Mouse (Mus musculus) cortical plate, adult 2 months (tissue): ENCODE results near the gene Utp14b. TPM values are rescaled to one million over a fixed set of nuclear protein-coding genes. Genes with fewer than 3 reads are reported as not detected.
A peak's percentile ranks its signal among the peaks of the same experiment; 100 is the strongest.

Source experiments
- H3K27ac ChIP-seq: fragments of 200-500 bp; 2 replicates; pipeline ENCODE4 v1.5.1; 2012; ENCODE audit warnings: low read length, control low read depth, inconsistent platforms; ENCODE audit not compliant: insufficient read depth
- H3K4me1 ChIP-seq: fragments of 200-500 bp; 2 replicates; pipeline ENCODE4 v1.6.1; 2011; ENCODE audit warnings: low read length; ENCODE audit not compliant: control insufficient read depth, insufficient read depth
- H3K4me3 ChIP-seq: fragments of 200-500 bp; 2 replicates; pipeline ENCODE4 v1.5.1; 2011; ENCODE audit warnings: mild to moderate bottlenecking, low read length, control low read depth; ENCODE audit not compliant: insufficient read depth
- CTCF ChIP-seq: fragments of 200-500 bp; IDR thresholded peaks from 2 replicates; pipeline ENCODE4 v1.5.1; 2011; ENCODE audit warnings: mild to moderate bottlenecking, control low read depth, low read length; ENCODE audit not compliant: insufficient read depth; ENCODE audit errors: extremely low read depth
- POLR2A ChIP-seq: fragments of 200-500 bp; IDR thresholded peaks from 2 replicates; pipeline ENCODE4 v1.6.1; 2011; ENCODE audit warnings: mild to moderate bottlenecking, low read length, control low read depth; ENCODE audit not compliant: insufficient read depth; ENCODE audit errors: extremely low read depth
- polyA plus RNA-seq: library from polyadenylated mRNA; depleted of rRNA; stranded (reverse); fragments of >200 nt; gene quantifications from 2 replicates; pipeline ENCODE4 v1.2.3, GENCODE M21; 2012; rRNA removed

Utp14b gene
- 7.7 and 8.2 TPM in 2 replicates for polyA plus RNA-seq

- Histone ChIP-seq H3K4me1 (peaks cover 6% of the 10 kb centered on the region; the same call in 1 of the 2 replicates), H3K27ac (peak within 1 kb of the TSS; percentile 99), H3K4me3 (peak within 1 kb of the TSS; percentile 94)
- TF ChIP-seq POLR2A (peak; percentile 95), CTCF (no peak)
Observed at GRCm38 (mm10) chr1:78657671-78658440, at the start of gene Utp14b, which contains the start of gene Acsl3. Utp14b (plus strand) TSS chr1:78658038. Acsl3 (plus strand) TSS chr1:78657825.

GRCm38 (mm10) chr1:78609134-78609907 is 48.5 kb upstream of the Utp14b start:
- Histone ChIP-seq H3K4me3 (no peak overlapping the region), H3K27ac (no peak overlapping the region)

GRCm38 (mm10) chr1:78611039-78611438 is 46.8 kb upstream of the Utp14b start:
- Histone ChIP-seq H3K27ac (no peak overlapping the region), H3K4me1 (no peaks in the 10 kb centered on the region), H3K4me3 (no peak overlapping the region)
- TF ChIP-seq POLR2A (no peak), CTCF (no peak)

More at GRCm38 (mm10) chr1:78609134-78609907, 48.5 kb upstream of the Utp14b start:
- TF ChIP-seq CTCF, result no peak
- no peak for TF ChIP-seq POLR2A
- no peaks in the 10 kb centered on the region for H3K4me1 ChIP-seq

- Histone ChIP-seq H3K4me1 (no peaks in the 10 kb centered on the region), H3K27ac (no peak overlapping the region), H3K4me3 (no peak overlapping the region)
- TF ChIP-seq POLR2A, result no peak
- no peak for TF ChIP-seq CTCF
Observed at GRCm38 (mm10) chr1:78612959-78613358, 44.9 kb upstream of the Utp14b start.

GRCm38 (mm10) chr1:78624352-78624751 is 33.5 kb upstream of the Utp14b start:
- TF ChIP-seq CTCF, result no peak
- no peak for TF ChIP-seq POLR2A
- H3K4me3 ChIP-seq, result no peak overlapping the region
- H3K27ac ChIP-seq, result no peak overlapping the region
- H3K4me1 ChIP-seq, result no peaks in the 10 kb centered on the region; the same call in 1 of the 2 replicates

GRCm38 (mm10) chr1:78634486-78634885 is 23.4 kb upstream of the Utp14b start:
- H3K4me3 ChIP-seq, result no peak overlapping the region
- H3K4me1 ChIP-seq, result no peaks in the 10 kb centered on the region
- TF ChIP-seq POLR2A, result no peak
- TF ChIP-seq CTCF, result no peak
- H3K27ac ChIP-seq, result no peak overlapping the region

- TF ChIP-seq POLR2A (no peak), CTCF (no peak)
Observed at GRCm38 (mm10) chr1:78640871-78641270, 17.0 kb upstream of the Utp14b start.

GRCm38 (mm10) chr1:78641791-78642190 is 16.0 kb upstream of the Utp14b start:
- TF ChIP-seq POLR2A (no peak), CTCF (no peak)
- Histone ChIP-seq H3K27ac (no peak overlapping the region), H3K4me3 (no peak overlapping the region), H3K4me1 (no peaks in the 10 kb centered on the region)

More at GRCm38 (mm10) chr1:78640871-78641270, 17.0 kb upstream of the Utp14b start:
- H3K4me1 ChIP-seq, result no peaks in the 10 kb centered on the region
- no peak overlapping the region for H3K4me3 ChIP-seq
- no peak overlapping the region for H3K27ac ChIP-seq

GRCm38 (mm10) chr1:78642197-78642596 is 15.6 kb upstream of the Utp14b start:
- Histone ChIP-seq H3K4me3 (no peak overlapping the region), H3K27ac (no peak overlapping the region), H3K4me1 (no peaks in the 10 kb centered on the region)
- TF ChIP-seq CTCF (no peak), POLR2A (no peak)

GRCm38 (mm10) chr1:78647317-78647885 is 10.4 kb upstream of the Utp14b start:
- TF ChIP-seq POLR2A (no peak), CTCF (no peak)

More at GRCm38 (mm10) chr1:78647317-78647885, 10.4 kb upstream of the Utp14b start:
- H3K27ac ChIP-seq, result no peak overlapping the region
- H3K4me3 ChIP-seq, result no peak overlapping the region
- no peaks in the 10 kb centered on the region; the same call in 1 of the 2 replicates for H3K4me1 ChIP-seq
